Mouse (Mus musculus): ENCODE data around the gene Trappc1.

- TF ChIP-seq POLR2A (IDR thresholded peaks at IDR 0.05; ENCODE audit: low read depth, low read length) (no peak), CTCF (IDR thresholded peaks at IDR 0.05; ENCODE audit: borderline replicate concordance, insufficient read depth, low read length) (no peak)
These were observed 38.7 kb downstream of the Trappc1 start for GRCm38 (mm10) chr11:69362479-69362878.
